Mouse (Mus musculus): Measurements from ENCODE around the gene Atp7a. TPM values are rescaled to one million over a fixed set of nuclear protein-coding genes. Genes with fewer than 3 reads are reported as not detected.

Atp7a gene
- polyA plus RNA-seq, 1 experiment from 2014 or later: 37.8 TPM

GRCm38 (mm10) chrX:106017102-106017501 lies 10.0 kb upstream of the Atp7a start:
- H3K4me3 ChIP-seq (ENCODE audit: low read length): no peak overlapping the region; the same call in 1 of the 2 replicates
- H3K27me3 ChIP-seq (ENCODE audit: control insufficient read depth, insufficient read depth, low read length): no peaks in the 10 kb centered on the region
- H3K36me3 ChIP-seq (ENCODE audit: control insufficient read depth, insufficient read depth, low read length): peaks cover 16% of the 10 kb centered on the region; the same call in 1 of the 2 replicates
- H3K27ac ChIP-seq (ENCODE audit: low read depth, low read length): no peak overlapping the region
- peak overlapping the region; percentile 41 for H3K4me2 ChIP-seq (replicated peaks; ENCODE audit: low read depth, low read length)
- no peak for ATAC-seq (ENCODE audit: low FRiP score, low TSS enrichment)
- WGBS: 90% methylated on average over 3 of the region's 3 CpGs
- H3K4me1 ChIP-seq (ENCODE audit: control insufficient read depth, insufficient read depth, low read length): no peaks in the 10 kb centered on the region
- no peak overlapping the region for H3K9ac ChIP-seq (ENCODE audit: low read depth, low read length)
- H3K9me3 ChIP-seq (ENCODE audit: control insufficient read depth, low read length): no peaks in the 10 kb centered on the region

DNA sequence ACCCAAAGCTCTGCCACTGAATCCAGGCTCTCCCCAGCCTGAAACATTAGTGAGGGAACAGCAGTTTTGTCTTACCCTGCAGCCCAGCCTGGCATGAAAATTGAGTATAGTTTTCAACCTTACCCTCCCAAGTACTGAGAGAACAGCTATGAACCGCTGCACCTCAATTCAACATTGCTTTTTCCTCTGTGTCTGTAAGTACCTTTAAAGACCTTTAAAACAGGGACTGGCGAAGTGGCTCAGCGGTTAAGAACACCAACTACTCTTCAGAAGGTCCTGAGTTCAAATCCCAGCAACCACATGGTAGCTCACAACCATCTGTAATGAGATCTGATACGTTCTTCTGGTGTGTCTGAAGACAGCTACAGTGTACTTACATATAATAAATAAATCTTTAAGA lies 9.6 kb upstream of the Atp7a start:
- H3K4me3 ChIP-seq (ENCODE audit: low read length): no peak overlapping the region
- 91% methylated on average over 4 of the region's 4 CpGs for WGBS
- no peak overlapping the region for H3K4me2 ChIP-seq (replicated peaks; ENCODE audit: low read depth, low read length)

GRCm38 (mm10) chrX:106027343-106027674 lies 233 bp downstream of the Atp7a start:
- peak; percentile 37; the same call in 1 of the 2 replicates for ATAC-seq (ENCODE audit: low FRiP score, low TSS enrichment)
- 17% methylated on average over 8 of the region's 8 CpGs for WGBS

More for the DNA sequence above, 9.6 kb upstream of the Atp7a start:
- no peak for ATAC-seq (ENCODE audit: low FRiP score, low TSS enrichment)
- Histone ChIP-seq H3K9ac (ENCODE audit: low read depth, low read length) (no peak overlapping the region), H3K27ac (ENCODE audit: low read depth, low read length) (no peak overlapping the region), H3K27me3 (ENCODE audit: control insufficient read depth, insufficient read depth, low read length) (no peaks in the 10 kb centered on the region), H3K4me1 (ENCODE audit: control insufficient read depth, insufficient read depth, low read length) (no peaks in the 10 kb centered on the region), H3K36me3 (ENCODE audit: control insufficient read depth, insufficient read depth, low read length) (peaks cover 18% of the 10 kb centered on the region; the same call in 1 of the 2 replicates), H3K9me3 (ENCODE audit: control insufficient read depth, low read length) (no peaks in the 10 kb centered on the region)

DNA sequence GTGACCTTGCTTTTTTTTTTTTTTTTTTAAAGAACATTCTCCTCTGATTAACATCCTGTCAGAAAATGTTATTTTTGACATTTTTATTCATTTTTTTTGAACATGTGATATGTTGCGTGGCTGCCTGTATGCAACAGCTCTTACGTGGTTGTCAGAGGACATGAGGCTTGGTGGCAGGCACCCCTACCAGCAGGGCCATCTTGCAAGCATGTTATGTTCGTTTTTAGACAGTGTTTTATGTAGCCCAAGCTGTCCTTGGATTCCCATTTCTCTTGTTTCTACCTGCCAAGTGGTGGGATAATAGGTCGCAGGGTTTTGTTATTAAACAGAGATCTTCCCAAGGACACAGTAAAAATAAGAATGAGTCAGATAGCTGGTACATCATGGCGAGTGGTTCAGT lies 3.1 kb downstream of the Atp7a start:
- no peaks in the 10 kb centered on the region for H3K4me1 ChIP-seq (ENCODE audit: control insufficient read depth, insufficient read depth, low read length)
- H3K4me2 ChIP-seq (replicated peaks; ENCODE audit: low read depth, low read length): no peak overlapping the region
- H3K9ac ChIP-seq (ENCODE audit: low read depth, low read length): no peak overlapping the region
- ATAC-seq (ENCODE audit: low FRiP score, low TSS enrichment): no peak
- no peak overlapping the region for H3K4me3 ChIP-seq (ENCODE audit: low read length)
- H3K27ac ChIP-seq (ENCODE audit: low read depth, low read length): no peak overlapping the region
- H3K9me3 ChIP-seq (ENCODE audit: control insufficient read depth, low read length): no peaks in the 10 kb centered on the region
- H3K27me3 ChIP-seq (ENCODE audit: control insufficient read depth, insufficient read depth, low read length): no peaks in the 10 kb centered on the region
- H3K36me3 ChIP-seq (ENCODE audit: control insufficient read depth, insufficient read depth, low read length): no peaks in the 10 kb centered on the region
- WGBS: 72% methylated on average over 5 of the region's 5 CpGs

More at GRCm38 (mm10) chrX:106027343-106027674, 233 bp downstream of the Atp7a start:
- Histone ChIP-seq H3K4me3 (ENCODE audit: low read length) (peak overlapping the region; percentile 53), H3K4me2 (replicated peaks; ENCODE audit: low read depth, low read length) (peak overlapping the region; percentile 41), H3K36me3 (ENCODE audit: control insufficient read depth, insufficient read depth, low read length) (no peaks in the 10 kb centered on the region), H3K9ac (ENCODE audit: low read depth, low read length) (peak overlapping the region; percentile 70), H3K4me1 (ENCODE audit: control insufficient read depth, insufficient read depth, low read length) (no peaks in the 10 kb centered on the region), H3K27ac (ENCODE audit: low read depth, low read length) (0 out of 2 replicates have a peak overlapping the region, but pooled peaks have one; percentile 42), H3K27me3 (ENCODE audit: control insufficient read depth, insufficient read depth, low read length) (no peaks in the 10 kb centered on the region), H3K9me3 (ENCODE audit: control insufficient read depth, low read length) (no peaks in the 10 kb centered on the region)

DNA sequence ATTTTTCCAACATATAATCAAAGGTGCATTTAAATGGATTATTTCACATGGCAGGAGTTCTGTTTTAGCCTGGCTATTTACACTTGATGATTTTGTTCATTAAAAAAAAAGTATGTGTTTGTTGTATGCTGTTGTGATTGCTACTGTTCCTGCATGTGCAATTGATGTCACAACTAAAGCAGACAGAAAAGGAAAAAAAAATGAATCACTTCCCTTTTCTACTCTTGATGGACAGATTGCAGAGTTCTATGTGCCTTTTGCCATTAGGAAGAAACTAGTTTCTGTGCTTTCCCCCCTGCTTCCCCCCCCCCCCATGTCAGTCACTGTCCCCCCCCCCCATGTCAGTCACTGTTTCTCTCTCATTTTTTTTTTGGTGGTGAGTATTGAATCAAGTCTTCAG lies 4.0 kb downstream of the Atp7a start:
- H3K27me3 ChIP-seq (ENCODE audit: control insufficient read depth, insufficient read depth, low read length): no peaks in the 10 kb centered on the region

DNA sequence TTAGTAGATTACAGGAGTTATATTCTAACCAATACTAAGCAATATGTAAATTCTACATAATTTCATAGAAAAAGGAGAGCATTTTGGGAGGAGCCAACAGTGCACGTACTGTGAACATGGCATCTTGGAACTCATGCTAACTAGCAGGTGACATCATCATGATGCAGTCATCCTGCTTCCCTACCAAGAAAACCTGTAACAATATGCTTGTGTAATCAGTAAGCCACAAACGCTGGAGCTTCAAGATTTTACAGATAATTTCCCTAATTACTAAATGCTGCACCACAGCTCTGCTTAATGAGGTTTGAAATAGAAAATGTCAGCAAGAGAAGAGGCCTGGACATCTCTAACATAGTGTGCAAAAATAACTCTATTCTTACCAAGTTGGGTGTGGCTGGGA lies 8.7 kb downstream of the Atp7a start:
- Histone ChIP-seq H3K4me2 (replicated peaks; ENCODE audit: low read depth, low read length) (no peak overlapping the region), H3K36me3 (ENCODE audit: control insufficient read depth, insufficient read depth, low read length) (no peaks in the 10 kb centered on the region), H3K4me3 (ENCODE audit: low read length) (no peak overlapping the region), H3K9ac (ENCODE audit: low read depth, low read length) (no peak overlapping the region), H3K27ac (ENCODE audit: low read depth, low read length) (no peak overlapping the region), H3K4me1 (ENCODE audit: control insufficient read depth, insufficient read depth, low read length) (0 out of 2 replicates have a peak, but pooled peaks cover 3% of the 10 kb centered on the region), H3K9me3 (ENCODE audit: control insufficient read depth, low read length) (no peaks in the 10 kb centered on the region), H3K27me3 (ENCODE audit: control insufficient read depth, insufficient read depth, low read length) (no peaks in the 10 kb centered on the region)
- ATAC-seq (ENCODE audit: low FRiP score, low TSS enrichment): no peak
- WGBS: 66% methylated on average over 2 of the region's 2 CpGs

More for the DNA sequence above, 4.0 kb downstream of the Atp7a start:
- H3K27ac ChIP-seq (ENCODE audit: low read depth, low read length): no peak overlapping the region
- no peak overlapping the region for H3K4me2 ChIP-seq (replicated peaks; ENCODE audit: low read depth, low read length)
- 0 out of 2 replicates have a peak, but pooled peaks cover 3% of the 10 kb centered on the region for H3K4me1 ChIP-seq (ENCODE audit: control insufficient read depth, insufficient read depth, low read length)
- H3K9me3 ChIP-seq (ENCODE audit: control insufficient read depth, low read length): no peaks in the 10 kb centered on the region
- no peak for ATAC-seq (ENCODE audit: low FRiP score, low TSS enrichment)
- H3K9ac ChIP-seq (ENCODE audit: low read depth, low read length): no peak overlapping the region
- H3K4me3 ChIP-seq (ENCODE audit: low read length): no peak overlapping the region
- no peaks in the 10 kb centered on the region for H3K36me3 ChIP-seq (ENCODE audit: control insufficient read depth, insufficient read depth, low read length)

GRCm38 (mm10) chrX:106037185-106037752 lies 10.2 kb downstream of the Atp7a start:
- H3K27ac ChIP-seq (ENCODE audit: low read depth, low read length): no peak overlapping the region
- H3K4me2 ChIP-seq (replicated peaks; ENCODE audit: low read depth, low read length): no peak overlapping the region
- H3K9me3 ChIP-seq (ENCODE audit: control insufficient read depth, low read length): no peaks in the 10 kb centered on the region
- no peak overlapping the region for H3K4me3 ChIP-seq (ENCODE audit: low read length)
- H3K4me1 ChIP-seq (ENCODE audit: control insufficient read depth, insufficient read depth, low read length): 0 out of 2 replicates have a peak, but pooled peaks cover 3% of the 10 kb centered on the region
- no peaks in the 10 kb centered on the region for H3K36me3 ChIP-seq (ENCODE audit: control insufficient read depth, insufficient read depth, low read length)
- H3K9ac ChIP-seq (ENCODE audit: low read depth, low read length): no peak overlapping the region
- ATAC-seq (ENCODE audit: low FRiP score, low TSS enrichment): peak; percentile 60; the same call in 1 of the 2 replicates
- no peaks in the 10 kb centered on the region for H3K27me3 ChIP-seq (ENCODE audit: control insufficient read depth, insufficient read depth, low read length)
- WGBS: 63% methylated on average over 3 of the region's 3 CpGs

DNA sequence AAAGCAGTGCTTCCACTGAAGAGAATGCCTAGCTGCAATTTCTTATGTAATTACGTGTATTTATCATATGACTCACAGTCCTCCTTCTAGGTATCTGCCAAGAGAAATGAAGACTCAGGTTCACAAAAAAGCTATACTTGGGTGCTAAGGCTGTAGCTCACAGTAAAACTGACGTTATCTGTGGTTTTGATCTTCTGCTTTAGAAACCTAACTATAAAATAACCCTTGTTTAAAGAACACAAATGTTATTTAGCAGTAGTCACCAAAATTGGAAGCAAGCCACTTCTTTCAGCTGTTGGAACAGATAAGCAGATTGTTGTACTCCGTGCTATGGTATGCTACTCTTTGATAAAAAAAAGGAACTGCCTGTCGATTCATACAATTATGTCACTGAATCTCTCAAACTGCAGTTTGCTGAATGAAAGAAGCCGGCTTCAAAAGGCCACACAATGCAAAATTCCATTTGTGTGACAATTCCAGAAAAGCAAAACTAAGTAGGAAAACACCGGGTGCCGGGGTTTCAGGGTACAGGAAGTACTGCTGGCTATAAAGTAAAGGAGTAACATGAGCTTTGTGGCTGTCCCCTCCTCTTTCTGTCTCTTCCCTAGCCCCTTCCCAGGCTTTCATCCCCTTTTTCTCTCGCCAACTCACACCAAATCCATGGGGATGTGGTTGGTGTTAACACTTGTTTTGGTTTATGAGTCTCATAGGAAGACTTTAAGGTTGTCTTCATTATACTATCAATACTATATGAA lies 17.0 kb downstream of the Atp7a start:
- H3K4me3 ChIP-seq (ENCODE audit: low read length): no peak overlapping the region
- no peak overlapping the region for H3K9ac ChIP-seq (ENCODE audit: low read depth, low read length)
- no peak for ATAC-seq (ENCODE audit: low FRiP score, low TSS enrichment)
- peaks cover 9% of the 10 kb centered on the region; the same call in 1 of the 2 replicates for H3K4me1 ChIP-seq (ENCODE audit: control insufficient read depth, insufficient read depth, low read length)
- WGBS: 45% methylated on average over 8 of the region's 8 CpGs
- H3K27ac ChIP-seq (ENCODE audit: low read depth, low read length): no peak overlapping the region; the same call in 1 of the 2 replicates
- no peaks in the 10 kb centered on the region for H3K36me3 ChIP-seq (ENCODE audit: control insufficient read depth, insufficient read depth, low read length)
- no peak overlapping the region; the same call in 1 of the 2 replicates for H3K4me2 ChIP-seq (replicated peaks; ENCODE audit: low read depth, low read length)
- H3K27me3 ChIP-seq (ENCODE audit: control insufficient read depth, insufficient read depth, low read length): no peaks in the 10 kb centered on the region
- H3K9me3 ChIP-seq (ENCODE audit: control insufficient read depth, low read length): no peaks in the 10 kb centered on the region

DNA sequence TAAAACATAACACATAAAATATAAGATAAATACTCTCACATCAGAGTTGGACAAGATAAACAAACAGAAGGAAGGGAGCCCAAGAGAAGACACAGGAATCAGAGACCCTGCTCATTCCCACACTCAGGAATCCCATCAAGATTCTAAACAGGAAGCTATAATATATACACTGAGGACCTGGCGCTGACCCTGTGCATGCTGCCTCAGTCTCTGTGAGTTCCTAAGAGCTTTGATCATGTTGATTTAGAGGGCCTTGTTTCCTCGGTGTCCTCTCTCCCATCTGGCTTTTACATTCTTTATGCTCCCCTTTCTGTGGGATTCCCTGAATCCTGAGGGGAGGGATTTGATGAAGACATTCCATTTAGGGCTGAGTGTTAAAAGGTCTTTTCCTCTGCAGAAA lies 18.4 kb downstream of the Atp7a start:
- Histone ChIP-seq H3K4me3 (ENCODE audit: low read length) (no peak overlapping the region), H3K9me3 (ENCODE audit: control insufficient read depth, low read length) (no peaks in the 10 kb centered on the region), H3K4me1 (ENCODE audit: control insufficient read depth, insufficient read depth, low read length) (peaks cover 9% of the 10 kb centered on the region; the same call in 1 of the 2 replicates), H3K9ac (ENCODE audit: low read depth, low read length) (no peak overlapping the region), H3K36me3 (ENCODE audit: control insufficient read depth, insufficient read depth, low read length) (no peaks in the 10 kb centered on the region), H3K27me3 (ENCODE audit: control insufficient read depth, insufficient read depth, low read length) (no peaks in the 10 kb centered on the region), H3K27ac (ENCODE audit: low read depth, low read length) (no peak overlapping the region), H3K4me2 (replicated peaks; ENCODE audit: low read depth, low read length) (no peak overlapping the region)
- ATAC-seq (ENCODE audit: low FRiP score, low TSS enrichment): peak; percentile 70
- whole genome bisulfite sequencing: 25% methylated on average over 2 of the region's 2 CpGs

All from kidney, embryonic 14.5 days (tissue).